ENCODE assay signal across 9 mouse cellular contexts in the genomic region with DNA sequence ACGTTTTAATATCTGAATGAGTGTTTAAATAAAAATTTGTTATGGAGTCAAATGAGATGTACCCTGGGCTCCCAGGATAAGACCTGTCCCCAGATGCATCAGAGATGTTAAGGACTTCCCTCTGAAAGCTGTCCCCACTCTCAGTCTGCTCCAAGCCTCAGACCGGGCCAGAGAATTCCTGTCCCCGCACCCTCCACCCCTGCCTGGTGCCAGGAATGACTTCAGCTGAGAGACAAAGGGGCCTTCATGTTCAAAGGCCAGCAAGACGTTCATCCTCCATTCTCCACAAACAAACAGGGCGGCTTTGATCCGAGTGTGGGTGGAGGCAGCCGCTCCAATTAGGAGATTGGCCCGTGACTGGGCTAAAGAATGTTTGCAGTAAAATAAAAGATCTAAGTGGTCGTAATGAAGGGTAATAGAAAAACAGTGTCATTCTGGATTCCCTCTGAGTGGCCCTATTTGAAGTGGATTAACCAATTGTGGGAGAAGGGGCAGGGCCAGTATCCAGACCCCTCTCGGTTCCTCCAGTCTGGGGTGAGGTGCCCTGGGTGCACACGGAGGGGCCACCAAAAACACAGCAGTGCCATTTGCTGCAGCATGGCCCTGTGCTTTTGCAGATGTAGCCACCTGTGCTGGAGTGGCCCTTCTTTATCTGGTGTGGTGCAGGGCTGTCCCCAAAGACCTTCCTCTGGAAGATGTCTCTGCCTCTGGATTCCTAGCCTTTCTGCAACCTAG. TPM values are rescaled to one million over a fixed set of nuclear protein-coding genes. Genes with fewer than 3 reads are reported as not detected.
DNase-seq lines count a peak whose midpoint lies in the region; ATAC-seq and TF ChIP-seq lines count a peak whose summit lies in the region.
"Had no signal": no experiment of that assay in that cellular context is flagged by ENCODE, and none has a peak within 500 bp of the region (broad histone marks: within the 10 kb centered on the region; RNA-seq: fewer than 3 reads in every experiment).

No protein-coding gene starts in this region.

- no peaks in the 10 kb centered on the region for H3K27me3 ChIP-seq in cerebellum, adult 2 months (ENCODE audit: control insufficient read depth, insufficient read depth, low read length)
- H3K27me3 ChIP-seq in forebrain, embryonic 15.5 days = no peaks in the 10 kb centered on the region
- peaks cover 2% of the 10 kb centered on the region for H3K27me3 ChIP-seq in heart, adult 2 months (ENCODE audit: control insufficient read depth, insufficient read depth, low read length)
- H3K27me3 ChIP-seq: limb, embryonic 12.5 days had no signal

- peak overlapping the region; percentile 34; the same call in 1 of the 2 replicates for H3K27ac ChIP-seq in cerebellum, adult 2 months (ENCODE audit: insufficient read depth, low read length)
- no peak overlapping the region for H3K27ac ChIP-seq in forebrain, embryonic 15.5 days (replicated peaks)
- peak overlapping the region; percentile 32; the same call in 1 of the 2 replicates for H3K27ac ChIP-seq in olfactory bulb, adult 2 months (ENCODE audit: insufficient read depth, low read depth, low read length)
- no peak overlapping the region for H3K27ac ChIP-seq in gastrocnemius, adult 2 months
- H3K27ac ChIP-seq in heart, adult 2 months = no peak overlapping the region
- H3K27ac ChIP-seq: limb, embryonic 12.5 days had no signal

- no peak overlapping the region for H3K4me3 ChIP-seq in cerebellum, adult 2 months (replicated peaks; ENCODE audit: insufficient read depth, low read depth, low read length)
- H3K4me3 ChIP-seq in forebrain, embryonic 15.5 days = peak overlapping the region; percentile 20
- no peak overlapping the region for H3K4me3 ChIP-seq in olfactory bulb, adult 2 months (ENCODE audit: insufficient read depth, low read depth, low read length)
- H3K4me3 ChIP-seq in gastrocnemius, adult 2 months = no peak overlapping the region
- H3K4me3 ChIP-seq in heart, adult 2 months = no peak overlapping the region
- H3K4me3 ChIP-seq: limb, embryonic 12.5 days had no signal

- TF ChIP-seq POLR2A in cerebellum, adult 2 months (IDR thresholded peaks at IDR 0.05; ENCODE audit: borderline replicate concordance, insufficient read depth, low read length) = no peak
- TF ChIP-seq POLR2A in olfactory bulb, adult 2 months (IDR thresholded peaks at IDR 0.05; ENCODE audit: insufficient read depth, low read depth, low read length) = no peak
- TF ChIP-seq POLR2A in heart, adult 2 months (IDR thresholded peaks at IDR 0.05; ENCODE audit: insufficient read depth, low read depth, low read length) = no peak

- whole genome bisulfite sequencing in cerebellum, adult 2 months = 64% methylated on average over 11 of the region's 11 CpGs
- 2% methylated on average over 11 of the region's 11 CpGs for WGBS in forebrain, embryonic 15.5 days
- WGBS in olfactory bulb, adult 2 months = 36% methylated on average over 11 of the region's 11 CpGs
- 32% methylated on average over 11 of the region's 11 CpGs for WGBS in heart, adult 2 months

- peak overlapping the region; percentile 29; the same call in 1 of the 2 replicates for H3K9ac ChIP-seq in forebrain, embryonic 15.5 days (replicated peaks)
- no peak overlapping the region for H3K9ac ChIP-seq in heart, adult 2 months (ENCODE audit: low read depth, low read length)
- H3K9ac ChIP-seq: limb, embryonic 12.5 days had no signal

- peak; percentile 84 for ATAC-seq in forebrain, embryonic 15.5 days (replicated peaks)

- DNase-seq in cerebellum, adult 2 months = peak in 1 of 2 experiments; percentile 31
- DNase-seq in cerebellum, adult 9-10 months = no peak
- DNase-seq in Muller cell, postnatal 12 days (ENCODE audit: inconsistent ontology term) = peak; percentile 97
- peak; percentile 39 to 54 for DNase-seq in layer of hippocampus, postnatal 36 days
- DNase-seq in gastrocnemius, adult 2 months = no peak
- no peak for DNase-seq in heart, adult 2 months

- no peak for TF ChIP-seq CTCF in cerebellum, adult 2 months (IDR thresholded peaks at IDR 0.05; ENCODE audit: borderline replicate concordance, insufficient read depth, low read depth, low read length)
- TF ChIP-seq CTCF in olfactory bulb, adult 2 months (IDR thresholded peaks at IDR 0.05; ENCODE audit: insufficient read depth, low read depth, low read length) = no peak
- no peak for TF ChIP-seq CTCF in gastrocnemius, adult 2 months (IDR thresholded peaks at IDR 0.05)
- TF ChIP-seq CTCF in heart, adult 2 months (IDR thresholded peaks at IDR 0.05) = no peak

- no peak for TF ChIP-seq EP300 in heart, adult 2 months (IDR thresholded peaks at IDR 0.05; ENCODE audit: insufficient read depth, low read depth, low read length)

- H3K79me2 ChIP-seq in heart, adult 2 months (replicated peaks; ENCODE audit: control insufficient read depth, insufficient read depth, low read length) = no peaks in the 10 kb centered on the region

- H3K36me3 ChIP-seq in forebrain, embryonic 15.5 days = no peaks in the 10 kb centered on the region
- no peaks in the 10 kb centered on the region for H3K36me3 ChIP-seq in heart, adult 2 months (ENCODE audit: control insufficient read depth, insufficient read depth, low read length)
- H3K36me3 ChIP-seq: limb, embryonic 12.5 days had no signal

- H3K4me1 ChIP-seq in cerebellum, adult 2 months (ENCODE audit: control insufficient read depth, insufficient read depth, low read length) = no peaks in the 10 kb centered on the region
- peaks cover 7% of the 10 kb centered on the region for H3K4me1 ChIP-seq in forebrain, embryonic 15.5 days
- peaks cover 6% of the 10 kb centered on the region for H3K4me1 ChIP-seq in olfactory bulb, adult 2 months (ENCODE audit: control insufficient read depth, insufficient read depth, low read length)
- H3K4me1 ChIP-seq in heart, adult 2 months (ENCODE audit: control insufficient read depth, insufficient read depth, low read length) = no peaks in the 10 kb centered on the region

- H3K9me3 ChIP-seq in forebrain, embryonic 15.5 days = no peaks in the 10 kb centered on the region
- H3K9me3 ChIP-seq: limb, embryonic 12.5 days had no signal

- intact Hi-C loops in gastrocnemius, adult 2 months (cut with DNase I) = no loop called here
- intact Hi-C loops in heart, adult 2 months (cut with DNase I) = no loop called here

- peak overlapping the region; percentile 29 for H3K4me2 ChIP-seq in forebrain, embryonic 15.5 days (replicated peaks)
- H3K4me2 ChIP-seq: limb, embryonic 12.5 days had no signal

RNA-seq across cellular contexts. Expression of a gene that starts 25.9 kb away (rescaled TPM):
- 19.4 and 21.5 TPM in 2 replicates for polyA plus RNA-seq in cerebellum, adult 2 months (2012; rRNA removed)
- 36.6 and 40.8 TPM in 2 replicates for polyA plus RNA-seq in forebrain, embryonic 15.5 days (2015; fragmentation: Nextera tagmentation; extraction: Ambion mirVana)
- 10 to 100 TPM; 10.1 to 11.9 TPM for total RNA-seq in layer of hippocampus, postnatal 36 days (2021)
- polyA plus RNA-seq in olfactory bulb, adult 2 months (2012; ENCODE audit: insufficient read depth, insufficient read length, low replicate concordance, missing spikeins) = not detected in 2 replicates
- total RNA-seq in gastrocnemius, adult 2 months (2021) = 1 to 10 TPM in 1 of 2 experiments, under 1 TPM in 1; 0.82 to 1.7 TPM
- 1 to 10 TPM; 2.3 to 2.9 TPM for total RNA-seq in heart, adult 2 months (2021)
- polyA plus RNA-seq in heart, adult 2 months (2012; rRNA removed) = 3.4 and 3.6 TPM in 2 replicates

Comparison
In these comparisons a context has a peak if more than half of its experiments do, and no peak if none do; other contexts are left out.
1. DNase-seq: peak in Muller cell, postnatal 12 days (single experiment) and layer of hippocampus, postnatal 36 days (2 of 2); none in cerebellum, adult 9-10 months (single experiment), gastrocnemius, adult 2 months (single experiment) and heart, adult 2 months (0 of 2).
2. H3K27ac ChIP-seq: peak in cerebellum, adult 2 months (single experiment) and olfactory bulb, adult 2 months (single experiment); none in forebrain, embryonic 15.5 days (single experiment), gastrocnemius, adult 2 months (single experiment) and heart, adult 2 months (single experiment).